Mouse (Mus musculus) embryonic fibroblast, embryonic 13.5 days (primary cell): Measurements from ENCODE around the gene Ext2. TPM values are rescaled to one million over a fixed set of nuclear protein-coding genes. Genes with fewer than 3 reads are reported as not detected.

Experiments
- H3K27ac ChIP-seq: 2 replicates; pipeline ENCODE4 v1.5.1; 2012; ENCODE audit warnings: low read length, control low read depth, inconsistent platforms; ENCODE audit not compliant: insufficient read depth
- H3K4me1 ChIP-seq: 2 replicates; pipeline ENCODE4 v1.6.1; 2011; ENCODE audit warnings: low read length; ENCODE audit not compliant: control insufficient read depth, insufficient read depth
- H3K4me3 ChIP-seq: 2 replicates; pipeline ENCODE4 v1.5.1; 2011; ENCODE audit warnings: mild to moderate bottlenecking, control low read depth, low read length; ENCODE audit not compliant: insufficient read depth
- CTCF ChIP-seq: IDR thresholded peaks from 2 replicates; pipeline ENCODE4 v1.5.1; 2011; ENCODE audit warnings: mild to moderate bottlenecking, control low read depth, low read length, moderate library complexity, borderline replicate concordance; ENCODE audit not compliant: insufficient read depth
- POLR2A ChIP-seq: IDR thresholded peaks from 2 replicates; pipeline ENCODE4 v1.6.1; 2011; ENCODE audit warnings: low read depth, mild to moderate bottlenecking, control low read depth, low read length, moderate library complexity
- polyA plus RNA-seq: library from polyadenylated mRNA; stranded (reverse); fragments of >200 nt; gene quantifications from 2 replicates; pipeline ENCODE4 v1.2.4, GENCODE M21; 2011; ENCODE audit warnings: low read depth; ENCODE audit not compliant: missing spikeins, insufficient read length

The Ext2 gene
- polyA plus RNA-seq, 1 experiment, result 118 TPM

DNA sequence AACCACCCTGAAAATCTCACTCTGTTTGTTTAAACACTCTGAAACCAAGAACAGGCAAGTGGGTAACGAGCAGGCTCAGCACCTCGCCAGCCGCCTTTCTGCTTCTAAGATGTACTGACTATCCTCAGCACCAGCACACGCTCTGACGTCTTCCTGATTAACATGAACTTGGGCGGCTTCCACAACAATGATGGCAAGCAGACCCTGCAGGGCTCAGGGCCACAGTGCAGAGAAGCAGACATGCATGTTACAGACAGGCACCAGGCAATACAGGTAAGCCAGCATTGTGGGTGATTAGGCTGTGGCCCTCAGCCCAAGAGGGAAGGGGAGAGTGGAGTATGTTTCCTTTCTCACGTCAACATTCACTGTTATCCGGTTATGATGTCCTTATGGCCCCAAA lies 14.9 kb downstream of the Ext2 start:
- TF ChIP-seq CTCF (no peak), POLR2A (no peak)
- no peak overlapping the region for H3K27ac ChIP-seq
- H3K4me1 ChIP-seq, result no peaks in the 10 kb centered on the region
- no peak overlapping the region for H3K4me3 ChIP-seq

DNA sequence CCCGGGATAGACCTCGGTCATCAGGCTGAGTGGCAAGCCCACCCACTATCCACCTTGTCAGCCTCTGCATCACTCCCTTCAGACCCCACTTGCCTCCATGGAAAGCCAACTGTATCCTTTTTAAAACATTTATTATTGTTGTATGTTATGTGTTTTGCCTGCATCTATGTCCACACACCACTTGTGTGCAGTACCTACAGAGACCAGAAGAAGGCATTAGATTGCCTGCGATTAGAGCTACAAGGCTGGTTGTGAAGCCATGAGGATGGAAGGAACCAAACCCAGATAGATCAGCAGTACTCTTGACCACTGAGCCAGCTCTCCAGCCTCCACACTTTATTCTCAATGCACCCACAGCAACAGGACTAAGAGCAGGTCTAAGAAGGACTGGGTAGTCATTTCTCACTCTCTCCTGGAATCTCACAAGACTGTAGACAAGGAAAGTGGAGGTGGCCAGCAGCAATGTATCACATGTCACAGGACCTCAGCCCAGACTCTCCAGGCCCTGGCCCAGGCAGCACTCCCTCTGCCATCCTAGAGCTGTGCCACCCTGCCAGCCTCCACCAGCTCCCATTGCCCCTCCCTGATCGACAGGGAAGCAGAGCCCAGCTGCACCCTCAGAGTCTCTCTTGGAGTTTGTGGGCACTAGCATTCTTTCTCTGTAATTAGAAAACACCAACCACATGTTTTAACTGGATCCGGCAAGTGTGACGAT lies 15.7 kb downstream of the Ext2 start:
- Histone ChIP-seq H3K4me1 (no peaks in the 10 kb centered on the region), H3K4me3 (no peak overlapping the region), H3K27ac (no peak overlapping the region)
- TF ChIP-seq POLR2A, result no peak
- no peak for TF ChIP-seq CTCF

DNA sequence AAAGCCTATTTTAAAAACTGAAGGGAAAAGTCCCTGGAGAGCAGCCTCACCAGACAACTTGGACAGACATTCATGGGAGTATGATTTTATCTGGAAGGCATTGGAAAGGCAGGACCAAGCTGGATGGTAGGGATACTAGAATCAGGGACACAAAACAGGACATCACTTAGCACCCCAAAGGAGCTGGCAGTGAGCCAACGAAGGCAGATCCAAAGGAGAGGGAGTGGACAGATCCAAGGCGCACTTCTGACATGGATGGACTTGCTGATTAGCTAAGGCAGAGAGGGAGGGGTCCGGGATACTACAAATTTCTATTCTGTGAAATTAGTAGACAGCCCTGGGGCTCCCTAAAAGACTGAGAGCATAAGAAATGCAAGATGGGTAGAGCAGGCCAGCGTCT lies 16.8 kb downstream of the Ext2 start:
- Histone ChIP-seq H3K27ac (no peak overlapping the region), H3K4me3 (no peak overlapping the region), H3K4me1 (no peaks in the 10 kb centered on the region)
- no peak for TF ChIP-seq CTCF
- no peak for TF ChIP-seq POLR2A

- H3K27ac ChIP-seq, result no peak overlapping the region
- TF ChIP-seq CTCF, result no peak
- no peak for TF ChIP-seq POLR2A
- H3K4me1 ChIP-seq, result no peaks in the 10 kb centered on the region
- no peak overlapping the region for H3K4me3 ChIP-seq
Observed at GRCm38 (mm10) chr2:93805066-93805465, 17.3 kb downstream of the Ext2 start.

DNA sequence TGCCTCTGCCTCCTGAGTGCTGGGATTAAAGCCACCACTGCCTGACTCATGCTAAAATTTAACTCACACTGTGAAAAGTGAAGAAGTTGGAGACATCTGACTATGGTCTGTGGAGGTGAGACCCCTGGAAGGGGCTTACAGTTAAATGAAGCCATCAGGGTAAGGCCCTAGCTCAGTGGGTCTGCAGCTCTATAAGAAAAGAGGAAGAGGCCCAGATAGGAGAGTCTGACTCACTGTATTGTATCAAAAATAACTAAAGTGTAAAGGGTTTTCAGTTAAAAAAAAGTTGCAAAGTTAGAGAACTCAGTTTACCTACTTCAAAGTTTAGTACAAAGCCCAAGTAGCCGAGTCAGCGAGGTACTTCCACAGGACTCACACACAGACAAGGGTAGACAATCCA lies 19.4 kb downstream of the Ext2 start:
- no peaks in the 10 kb centered on the region for H3K4me1 ChIP-seq
- no peak overlapping the region for H3K4me3 ChIP-seq
- no peak for TF ChIP-seq POLR2A
- H3K27ac ChIP-seq, result no peak overlapping the region

GRCm38 (mm10) chr2:93801097-93801496 lies 21.3 kb downstream of the Ext2 start:
- TF ChIP-seq POLR2A (no peak), CTCF (no peak)
- Histone ChIP-seq H3K4me3 (no peak overlapping the region), H3K4me1 (no peaks in the 10 kb centered on the region), H3K27ac (no peak overlapping the region)

- no peak overlapping the region for H3K27ac ChIP-seq
- TF ChIP-seq POLR2A (no peak), CTCF (no peak)
- no peaks in the 10 kb centered on the region for H3K4me1 ChIP-seq
- no peak overlapping the region for H3K4me3 ChIP-seq
Observed at GRCm38 (mm10) chr2:93797162-93797795, 25.1 kb downstream of the Ext2 start.

DNA sequence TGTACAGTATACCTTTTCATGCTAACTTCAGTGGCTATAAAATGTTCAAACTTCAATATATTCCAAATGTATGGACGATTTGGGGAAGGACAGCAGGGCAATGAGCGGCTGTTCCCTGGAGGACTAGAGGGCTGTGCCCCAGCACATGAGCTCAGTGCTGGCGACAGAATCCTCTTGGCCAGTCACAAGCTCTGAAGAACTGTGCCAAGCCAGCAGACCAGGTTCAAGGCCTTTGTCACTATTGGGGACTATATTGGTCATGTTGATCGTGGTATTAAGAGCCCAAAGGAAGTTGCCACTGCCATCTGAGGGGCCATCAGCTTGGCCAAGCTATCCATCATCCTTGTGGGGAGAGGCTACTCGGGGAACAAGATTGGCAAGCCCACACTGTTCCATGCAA lies 28.0 kb downstream of the Ext2 start:
- Histone ChIP-seq H3K4me1 (no peaks in the 10 kb centered on the region), H3K4me3 (no peak overlapping the region), H3K27ac (no peak overlapping the region)
- no peak for TF ChIP-seq POLR2A
- TF ChIP-seq CTCF, result no peak

DNA sequence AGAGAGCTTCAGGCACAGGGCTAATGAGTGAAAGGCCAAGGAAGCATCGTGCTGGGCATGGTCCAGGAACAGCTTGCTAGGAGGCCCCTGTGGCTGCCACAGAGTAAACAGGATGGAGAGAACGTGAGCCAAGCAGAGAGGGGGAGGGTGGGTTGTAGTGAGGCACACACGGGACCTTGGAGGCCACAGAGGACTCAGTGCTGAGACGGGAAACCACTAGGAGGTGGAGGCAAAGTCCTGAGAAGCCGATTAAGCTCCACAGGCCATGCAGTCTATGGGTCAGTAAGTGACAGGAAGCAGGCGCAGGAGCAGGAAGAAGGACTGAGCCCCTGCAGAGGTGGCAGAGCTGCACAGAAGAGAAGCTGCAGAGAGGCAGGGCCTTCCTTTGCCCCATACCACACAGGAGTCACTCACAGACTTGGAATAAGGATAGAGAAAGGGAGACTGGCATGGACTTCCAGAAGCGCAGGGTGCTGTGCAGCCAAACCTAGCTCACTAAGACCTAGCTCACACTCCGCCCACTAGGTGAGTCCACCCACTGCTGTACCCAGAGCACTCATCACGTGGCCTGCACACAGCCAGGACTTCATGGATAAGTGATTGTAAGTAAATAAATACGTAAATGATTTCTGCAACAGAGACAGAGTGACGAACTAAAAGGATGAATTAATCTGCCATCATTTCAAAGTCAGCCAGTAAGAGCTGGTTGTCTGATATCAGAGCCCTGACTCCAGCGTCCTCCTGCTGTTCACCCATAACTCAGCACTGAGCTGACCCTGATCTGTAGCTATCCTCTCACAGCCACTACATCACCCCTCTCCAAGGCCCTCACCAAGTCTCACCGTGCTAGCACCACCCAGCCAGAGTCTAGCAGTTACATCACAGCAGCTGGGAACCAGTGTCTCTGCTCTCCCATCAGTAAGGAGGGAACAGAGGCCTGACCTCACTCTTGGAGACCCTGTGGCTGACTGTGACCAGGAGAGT lies 30.6 kb downstream of the Ext2 start:
- Histone ChIP-seq H3K4me1 (no peaks in the 10 kb centered on the region), H3K27ac (no peak overlapping the region), H3K4me3 (no peak overlapping the region)
- TF ChIP-seq POLR2A (no peak), CTCF (no peak)
